Mouse (Mus musculus): Measurements from ENCODE around the gene Itga6.
A peak's percentile ranks its signal among the peaks of the same experiment; 100 is the strongest.
"Not testable (repeated sequence)": the region's sequence is repeated elsewhere in the genome, so short reads cannot be mapped to it uniquely, and the experiment has no call there.

The Itga6 gene

GRCm38 (mm10) chr2:71898335-71898856 is 153.0 kb downstream of the Itga6 start:
- DNase-seq, result peak; percentile 66 to 75

GRCm38 (mm10) chr2:71899886-71900285 is 154.5 kb downstream of the Itga6 start:
- DNase-seq, result no peak

GRCm38 (mm10) chr2:71905154-71905553 is 159.7 kb downstream of the Itga6 start:
- DNase-seq, result no peak

GRCm38 (mm10) chr2:71906356-71906755 is 160.9 kb downstream of the Itga6 start:
- not testable (repeated sequence) for DNase-seq
